15 mouse cellular contexts compared by ENCODE assay signal in genomic region chr12:105431872-105432271, GRCm38 (mm10). TPM values are rescaled to one million over a fixed set of nuclear protein-coding genes. Genes with fewer than 3 reads are reported as not detected.
DNase-seq lines count a peak whose midpoint lies in the region; ATAC-seq and TF ChIP-seq lines count a peak whose summit lies in the region.
"Had no signal": no experiment of that assay in that cellular context is flagged by ENCODE, and none has a peak within 500 bp of the region (broad histone marks: within the 10 kb centered on the region; RNA-seq: fewer than 3 reads in every experiment).

No protein-coding gene starts in this region.

- no peaks in the 10 kb centered on the region for H3K9me3 ChIP-seq in forebrain, embryonic 14.5 days (replicated peaks; ENCODE audit: control insufficient read depth, low read length)
- H3K9me3 ChIP-seq in forebrain, embryonic 16.5 days (ENCODE audit: control insufficient read depth, low read length): no peaks in the 10 kb centered on the region
- H3K9me3 ChIP-seq in kidney, postnatal 0 days (replicated peaks; ENCODE audit: low read length): no peaks in the 10 kb centered on the region
- H3K9me3 ChIP-seq in kidney, embryonic 16.5 days (ENCODE audit: low read length): no peaks in the 10 kb centered on the region
- H3K9me3 ChIP-seq in midbrain, embryonic 14.5 days (ENCODE audit: control insufficient read depth, low read length): no peaks in the 10 kb centered on the region
- no peaks in the 10 kb centered on the region for H3K9me3 ChIP-seq in midbrain, embryonic 13.5 days
- H3K9me3 ChIP-seq in stomach, postnatal 0 days (ENCODE audit: control insufficient read depth, low read length): no peaks in the 10 kb centered on the region
- H3K9me3 ChIP-seq: heart, embryonic 12.5 days; lung, embryonic 15.5 days; neural tube, embryonic 15.5 days had no signal

- no peak overlapping the region for H3K4me3 ChIP-seq in forebrain, embryonic 14.5 days (ENCODE audit: low read depth, low read length)
- H3K4me3 ChIP-seq in forebrain, embryonic 16.5 days (replicated peaks; ENCODE audit: low read length): no peak overlapping the region
- no peak overlapping the region for H3K4me3 ChIP-seq in kidney, postnatal 0 days (replicated peaks; ENCODE audit: low read depth, low read length)
- no peak overlapping the region for H3K4me3 ChIP-seq in kidney, embryonic 16.5 days (ENCODE audit: low read length)
- H3K4me3 ChIP-seq in midbrain, embryonic 14.5 days (replicated peaks; ENCODE audit: low read depth, low read length): no peak overlapping the region
- H3K4me3 ChIP-seq in midbrain, embryonic 13.5 days (replicated peaks): no peak overlapping the region
- H3K4me3 ChIP-seq in stomach, postnatal 0 days (ENCODE audit: low read depth, low read length): no peak overlapping the region
- H3K4me3 ChIP-seq: heart, embryonic 12.5 days; lung, embryonic 15.5 days; neural tube, embryonic 15.5 days had no signal

- intact Hi-C loops in left cerebral cortex, postnatal 4 days (cut with DNase I): loop anchor here (10.0 kb wide), 1 partner anchor 173 kb away; the partner anchor contains the start of gene Bdkrb1

- no peaks in the 10 kb centered on the region for H3K36me3 ChIP-seq in forebrain, embryonic 14.5 days (ENCODE audit: control insufficient read depth, insufficient read depth, low read length)
- H3K36me3 ChIP-seq in forebrain, embryonic 16.5 days (ENCODE audit: control insufficient read depth, insufficient read depth): no peaks in the 10 kb centered on the region
- H3K36me3 ChIP-seq in kidney, postnatal 0 days (ENCODE audit: insufficient read depth, low read length): no peaks in the 10 kb centered on the region
- no peaks in the 10 kb centered on the region for H3K36me3 ChIP-seq in kidney, embryonic 16.5 days (ENCODE audit: insufficient read depth, low read length)
- no peaks in the 10 kb centered on the region for H3K36me3 ChIP-seq in midbrain, embryonic 14.5 days (ENCODE audit: control insufficient read depth, insufficient read depth, low read length)
- no peaks in the 10 kb centered on the region for H3K36me3 ChIP-seq in midbrain, embryonic 13.5 days
- no peaks in the 10 kb centered on the region for H3K36me3 ChIP-seq in stomach, postnatal 0 days (ENCODE audit: control insufficient read depth, insufficient read depth, low read length)
- H3K36me3 ChIP-seq: heart, embryonic 12.5 days; lung, embryonic 15.5 days; neural tube, embryonic 15.5 days had no signal

- no peak for TF ChIP-seq EP300 in stomach, postnatal 0 days (optimal IDR thresholded peaks at IDR 0.05)

- peak; percentile 73 for TF ChIP-seq CTCF in kidney, postnatal 0 days (IDR thresholded peaks at IDR 0.05; ENCODE audit: low read depth)
- TF ChIP-seq CTCF in stomach, postnatal 0 days (IDR thresholded peaks at IDR 0.05; ENCODE audit: low read depth): peak; percentile 75

- 56% methylated on average over 3 of the region's 3 CpGs for WGBS in forebrain, embryonic 14.5 days
- WGBS in forebrain, embryonic 16.5 days: 54% methylated on average over 3 of the region's 3 CpGs
- WGBS in kidney, postnatal 0 days: 43% methylated on average over 3 of the region's 3 CpGs
- WGBS in kidney, embryonic 16.5 days: 46% methylated on average over 3 of the region's 3 CpGs
- 52% methylated on average over 3 of the region's 3 CpGs for WGBS in midbrain, embryonic 14.5 days
- WGBS in midbrain, embryonic 13.5 days: 59% methylated on average over 3 of the region's 3 CpGs
- WGBS in stomach, postnatal 0 days: 33% methylated on average over 3 of the region's 3 CpGs

- H3K9ac ChIP-seq in forebrain, embryonic 14.5 days (ENCODE audit: low read length): no peak overlapping the region
- no peak overlapping the region for H3K9ac ChIP-seq in forebrain, embryonic 16.5 days (replicated peaks; ENCODE audit: low read depth, low read length)
- no peak overlapping the region for H3K9ac ChIP-seq in kidney, postnatal 0 days (ENCODE audit: low read depth, low read length)
- H3K9ac ChIP-seq in kidney, embryonic 16.5 days (replicated peaks; ENCODE audit: low read length): no peak overlapping the region
- H3K9ac ChIP-seq in midbrain, embryonic 14.5 days (replicated peaks; ENCODE audit: low read length): no peak overlapping the region
- H3K9ac ChIP-seq in midbrain, embryonic 13.5 days (replicated peaks): no peak overlapping the region
- no peak overlapping the region for H3K9ac ChIP-seq in stomach, postnatal 0 days (ENCODE audit: low read length)
- H3K9ac ChIP-seq: heart, embryonic 12.5 days; lung, embryonic 15.5 days; neural tube, embryonic 15.5 days had no signal

- no peak overlapping the region for H3K27ac ChIP-seq in forebrain, embryonic 14.5 days (ENCODE audit: low read depth, low read length)
- H3K27ac ChIP-seq in forebrain, embryonic 16.5 days (ENCODE audit: low read length): no peak overlapping the region
- H3K27ac ChIP-seq in kidney, postnatal 0 days: no peak overlapping the region
- H3K27ac ChIP-seq in kidney, embryonic 16.5 days (ENCODE audit: low read length): no peak overlapping the region
- H3K27ac ChIP-seq in midbrain, embryonic 14.5 days (replicated peaks; ENCODE audit: low read depth, low read length): no peak overlapping the region
- no peak overlapping the region for H3K27ac ChIP-seq in midbrain, embryonic 13.5 days
- H3K27ac ChIP-seq in stomach, postnatal 0 days (replicated peaks): no peak overlapping the region
- H3K27ac ChIP-seq: lung, embryonic 15.5 days; neural tube, embryonic 15.5 days had no signal

- DNase-seq in forebrain, embryonic 14.5 days (ENCODE audit: low spot score): peak; percentile 38
- peak; percentile 54 for DNase-seq in kidney, postnatal 0 days (ENCODE audit: low spot score)
- DNase-seq in midbrain, embryonic 14.5 days: peak; percentile 69
- no peak for DNase-seq in stomach, postnatal 0 days (ENCODE audit: low spot score)
- DNase-seq in left cerebral cortex, postnatal 4 days: no peak
- DNase-seq: cerebellum, adult 8-10 months; right cerebral cortex, postnatal 14 days; thymus, postnatal 4 days had no signal

- no peak for ATAC-seq in forebrain, embryonic 14.5 days
- ATAC-seq in forebrain, embryonic 16.5 days: no peak
- ATAC-seq in kidney, postnatal 0 days (replicated peaks; ENCODE audit: low FRiP score, low read depth): no peak
- ATAC-seq in kidney, embryonic 16.5 days (ENCODE audit: low FRiP score, low TSS enrichment): no peak
- no peak for ATAC-seq in midbrain, embryonic 14.5 days (ENCODE audit: low FRiP score, low TSS enrichment)
- no peak for ATAC-seq in midbrain, embryonic 13.5 days
- ATAC-seq in stomach, postnatal 0 days (ENCODE audit: low FRiP score, low TSS enrichment): no peak
- ATAC-seq: CD4-positive, CD25-positive, alpha-beta regulatory T cell, adult 4 months had no signal

- H3K4me2 ChIP-seq in forebrain, embryonic 14.5 days (ENCODE audit: low read length): no peak overlapping the region
- no peak overlapping the region for H3K4me2 ChIP-seq in forebrain, embryonic 16.5 days (ENCODE audit: low read length)
- no peak overlapping the region for H3K4me2 ChIP-seq in kidney, postnatal 0 days (ENCODE audit: low read length)
- H3K4me2 ChIP-seq in kidney, embryonic 16.5 days (replicated peaks; ENCODE audit: low read depth, low read length): no peak overlapping the region
- no peak overlapping the region for H3K4me2 ChIP-seq in midbrain, embryonic 14.5 days (ENCODE audit: low read length)
- H3K4me2 ChIP-seq in midbrain, embryonic 13.5 days (replicated peaks): no peak overlapping the region
- H3K4me2 ChIP-seq in stomach, postnatal 0 days (replicated peaks; ENCODE audit: low read depth): no peak overlapping the region
- H3K4me2 ChIP-seq: heart, embryonic 12.5 days; lung, embryonic 15.5 days; neural tube, embryonic 15.5 days had no signal

- H3K27me3 ChIP-seq in forebrain, embryonic 14.5 days (replicated peaks; ENCODE audit: control insufficient read depth, insufficient read depth, low read length): no peaks in the 10 kb centered on the region
- no peaks in the 10 kb centered on the region for H3K27me3 ChIP-seq in forebrain, embryonic 16.5 days (replicated peaks; ENCODE audit: control insufficient read depth, insufficient read depth, low read length)
- H3K27me3 ChIP-seq in kidney, postnatal 0 days (ENCODE audit: insufficient read depth, low read length): no peaks in the 10 kb centered on the region
- no peaks in the 10 kb centered on the region for H3K27me3 ChIP-seq in kidney, embryonic 16.5 days (ENCODE audit: insufficient read depth, low read length)
- no peaks in the 10 kb centered on the region for H3K27me3 ChIP-seq in midbrain, embryonic 14.5 days (ENCODE audit: control insufficient read depth, insufficient read depth, low read length)
- no peaks in the 10 kb centered on the region for H3K27me3 ChIP-seq in midbrain, embryonic 13.5 days
- H3K27me3 ChIP-seq in stomach, postnatal 0 days (ENCODE audit: control insufficient read depth, insufficient read depth, low read length): no peaks in the 10 kb centered on the region
- H3K27me3 ChIP-seq: lung, embryonic 15.5 days; neural tube, embryonic 15.5 days had no signal

- no peaks in the 10 kb centered on the region for H3K4me1 ChIP-seq in forebrain, embryonic 14.5 days (ENCODE audit: control insufficient read depth, insufficient read depth, low read length)
- no peaks in the 10 kb centered on the region for H3K4me1 ChIP-seq in forebrain, embryonic 16.5 days (replicated peaks; ENCODE audit: control insufficient read depth, insufficient read depth, low read length)
- no peaks in the 10 kb centered on the region for H3K4me1 ChIP-seq in kidney, postnatal 0 days (replicated peaks; ENCODE audit: insufficient read depth, low read length)
- no peaks in the 10 kb centered on the region for H3K4me1 ChIP-seq in kidney, embryonic 16.5 days (ENCODE audit: insufficient read depth, low read length)
- no peaks in the 10 kb centered on the region for H3K4me1 ChIP-seq in midbrain, embryonic 14.5 days (ENCODE audit: control insufficient read depth, insufficient read depth, low read length)
- 0 out of 2 replicates have a peak, but pooled peaks cover 3% of the 10 kb centered on the region for H3K4me1 ChIP-seq in midbrain, embryonic 13.5 days (replicated peaks)
- H3K4me1 ChIP-seq in stomach, postnatal 0 days (replicated peaks; ENCODE audit: control insufficient read depth, insufficient read depth): no peaks in the 10 kb centered on the region
- H3K4me1 ChIP-seq: heart, embryonic 12.5 days; lung, embryonic 15.5 days had no signal

RNA-seq across cellular contexts. Expression of gene D430019H16Rik, which starts 21.8 kb away (rescaled TPM):
- polyA plus RNA-seq in forebrain, embryonic 14.5 days (2014; fragmentation: Nextera tagmentation; extraction: Ambion mirVana): 19.4 and 21.7 TPM in 2 replicates
- 14.0 and 17.8 TPM in 2 replicates for polyA plus RNA-seq in forebrain, embryonic 16.5 days (2015; fragmentation: Nextera tagmentation; extraction: Ambion mirVana)
- polyA plus RNA-seq in kidney, postnatal 0 days (2015; fragmentation: Nextera tagmentation; extraction: Ambion mirVana): 1.1 TPM in 2 replicates
- 1.3 and 1.4 TPM in 2 replicates for polyA plus RNA-seq in kidney, embryonic 16.5 days (2015; fragmentation: Nextera tagmentation; extraction: Ambion mirVana)
- 25.3 and 41.6 TPM in 2 replicates for polyA plus RNA-seq in midbrain, embryonic 14.5 days (2014; fragmentation: Nextera tagmentation; extraction: Ambion mirVana)
- polyA plus RNA-seq in midbrain, embryonic 13.5 days (2015; fragmentation: Nextera tagmentation; extraction: Ambion mirVana): 12.6 and 13.2 TPM in 2 replicates
- 0.50 and 0.55 TPM in 2 replicates for polyA plus RNA-seq in stomach, postnatal 0 days (2015; fragmentation: Nextera tagmentation; extraction: Ambion mirVana)
- 100 to 1,000 TPM; 210 to 211 TPM for total RNA-seq in left cerebral cortex, postnatal 4 days (2021)

Comparison
In these comparisons a context has a peak if more than half of its experiments do, and no peak if none do; other contexts are left out.
1. DNase-seq: peak in forebrain, embryonic 14.5 days (single experiment), kidney, postnatal 0 days (single experiment) and midbrain, embryonic 14.5 days (single experiment); none in stomach, postnatal 0 days (single experiment) and left cerebral cortex, postnatal 4 days (single experiment).